In the genomic region with DNA sequence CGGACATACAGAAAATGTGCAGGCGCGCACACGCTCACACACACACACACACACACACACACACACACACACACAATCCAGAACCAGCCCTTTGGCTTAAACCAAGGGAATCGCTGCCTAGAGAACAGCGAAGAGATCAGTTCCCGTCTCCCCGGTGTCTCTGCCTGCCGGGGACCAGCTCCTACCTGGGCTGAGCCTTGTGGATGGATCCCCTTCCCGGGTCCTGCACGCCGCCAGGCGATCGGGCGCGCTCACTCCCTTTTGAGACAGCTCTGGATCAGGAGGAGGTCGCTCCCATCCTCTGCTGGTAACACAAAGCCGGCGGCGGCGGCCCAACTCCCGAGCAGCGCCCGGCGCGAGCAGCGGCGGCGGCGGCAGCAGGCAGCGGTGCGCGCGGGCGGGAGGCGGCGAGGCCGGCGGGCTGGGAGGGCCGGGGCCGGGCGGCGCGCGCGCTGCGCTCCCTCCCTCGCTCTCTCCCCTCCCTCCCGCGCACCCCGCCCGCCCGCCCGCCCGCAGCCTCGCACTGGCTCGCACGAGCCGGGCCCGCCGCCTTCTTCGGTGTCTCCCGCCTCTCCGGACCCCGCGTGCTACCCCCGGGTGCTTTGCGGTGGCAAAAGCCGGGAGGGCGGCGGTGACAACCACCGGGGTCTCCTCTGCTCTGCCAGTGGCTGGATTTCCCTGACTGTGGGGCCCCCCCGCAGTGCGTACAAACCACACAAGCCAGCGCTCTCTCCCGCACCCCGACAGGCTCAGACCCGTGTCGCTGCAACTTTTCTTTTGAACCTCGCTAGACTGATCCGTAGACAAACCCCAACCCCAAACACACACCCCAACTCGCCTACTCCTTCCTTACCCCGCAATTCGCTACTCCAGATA, we compare ENCODE assay signal across 8 mouse cellular contexts.
DNase-seq lines count a peak whose midpoint lies in the region; ATAC-seq and TF ChIP-seq lines count a peak whose summit lies in the region.

No protein-coding gene starts in this region.

- H3K27ac ChIP-seq in embryonic facial prominence, embryonic 11.5 days (replicated peaks; ENCODE audit: low read depth, low read length): peak overlapping the region; percentile 31; the same call in 1 of the 2 replicates
- peak overlapping the region; percentile 76 for H3K27ac ChIP-seq in heart, adult 2 months
- H3K27ac ChIP-seq in limb, embryonic 12.5 days: peak overlapping the region; percentile 83
- H3K27ac ChIP-seq in midbrain, embryonic 13.5 days: peak overlapping the region; percentile 98
- peak overlapping the region; percentile 91 for H3K27ac ChIP-seq in stomach, embryonic 15.5 days

- no peaks in the 10 kb centered on the region for H3K4me1 ChIP-seq in erythroblast, embryonic 14.5 days (ENCODE audit: control insufficient read depth)
- no peaks in the 10 kb centered on the region for H3K4me1 ChIP-seq in embryonic facial prominence, embryonic 11.5 days (ENCODE audit: control insufficient read depth, insufficient read depth, low read length)
- H3K4me1 ChIP-seq in heart, adult 2 months (ENCODE audit: control insufficient read depth, insufficient read depth, low read length): peaks cover 8% of the 10 kb centered on the region
- peaks cover 25% of the 10 kb centered on the region for H3K4me1 ChIP-seq in limb, embryonic 12.5 days (replicated peaks)
- H3K4me1 ChIP-seq in midbrain, embryonic 13.5 days (replicated peaks): peaks cover 30% of the 10 kb centered on the region
- H3K4me1 ChIP-seq in stomach, embryonic 15.5 days: 0 out of 2 replicates have a peak, but pooled peaks cover 5% of the 10 kb centered on the region

- peaks cover 50% of the 10 kb centered on the region for H3K27me3 ChIP-seq in erythroblast, embryonic 14.5 days (ENCODE audit: control insufficient read depth)
- H3K27me3 ChIP-seq in embryonic facial prominence, embryonic 11.5 days (ENCODE audit: control insufficient read depth, insufficient read depth, low read length): peaks cover 19% of the 10 kb centered on the region
- 0 out of 2 replicates have a peak, but pooled peaks cover 3% of the 10 kb centered on the region for H3K27me3 ChIP-seq in heart, adult 2 months (ENCODE audit: control insufficient read depth, insufficient read depth, low read length)
- peaks cover 31% of the 10 kb centered on the region for H3K27me3 ChIP-seq in limb, embryonic 12.5 days
- H3K27me3 ChIP-seq in midbrain, embryonic 13.5 days: peaks cover 30% of the 10 kb centered on the region
- peaks cover 14% of the 10 kb centered on the region; the same call in 1 of the 2 replicates for H3K27me3 ChIP-seq in stomach, embryonic 15.5 days (replicated peaks)

- intact Hi-C loops in heart, adult 2 months (cut with DNase I): loop anchor here (2.0 to 10.0 kb wide), 3 partner anchors 67 to 195 kb away; no protein-coding TSS in a partner anchor

- H3K4me2 ChIP-seq in embryonic facial prominence, embryonic 11.5 days (ENCODE audit: low read depth, low read length): peak overlapping the region; percentile 98
- peak overlapping the region; percentile 94 for H3K4me2 ChIP-seq in limb, embryonic 12.5 days
- H3K4me2 ChIP-seq in midbrain, embryonic 13.5 days (replicated peaks): peak overlapping the region; percentile 83
- peak overlapping the region; percentile 94 for H3K4me2 ChIP-seq in stomach, embryonic 15.5 days

- TF ChIP-seq POLR2A in heart, adult 2 months (IDR thresholded peaks at IDR 0.05; ENCODE audit: insufficient read depth, low read depth, low read length): no peak

- H3K79me2 ChIP-seq in heart, adult 2 months (replicated peaks; ENCODE audit: control insufficient read depth, insufficient read depth, low read length): 0 out of 2 replicates have a peak, but pooled peaks cover 1% of the 10 kb centered on the region

- no peaks in the 10 kb centered on the region for H3K36me3 ChIP-seq in erythroblast, embryonic 14.5 days (ENCODE audit: control insufficient read depth)
- no peaks in the 10 kb centered on the region for H3K36me3 ChIP-seq in embryonic facial prominence, embryonic 11.5 days (replicated peaks; ENCODE audit: control insufficient read depth, insufficient read depth, low read depth, low read length)
- peaks cover 15% of the 10 kb centered on the region for H3K36me3 ChIP-seq in heart, adult 2 months (ENCODE audit: control insufficient read depth, insufficient read depth, low read length)
- H3K36me3 ChIP-seq in limb, embryonic 12.5 days: no peaks in the 10 kb centered on the region
- H3K36me3 ChIP-seq in midbrain, embryonic 13.5 days: no peaks in the 10 kb centered on the region
- H3K36me3 ChIP-seq in stomach, embryonic 15.5 days: no peaks in the 10 kb centered on the region

- H3K4me3 ChIP-seq in erythroblast, embryonic 14.5 days (replicated peaks): peak overlapping the region; percentile 46
- peak overlapping the region; percentile 60 for H3K4me3 ChIP-seq in embryonic facial prominence, embryonic 11.5 days (ENCODE audit: low read depth, low read length)
- H3K4me3 ChIP-seq in heart, adult 2 months: peak overlapping the region; percentile 60
- H3K4me3 ChIP-seq in limb, embryonic 12.5 days (replicated peaks): peak overlapping the region; percentile 70
- peak overlapping the region; percentile 73 for H3K4me3 ChIP-seq in midbrain, embryonic 13.5 days (replicated peaks)
- peak overlapping the region; percentile 70 for H3K4me3 ChIP-seq in stomach, embryonic 15.5 days (replicated peaks)

- peak; percentile 74 for DNase-seq in embryonic facial prominence, embryonic 11.5 days (ENCODE audit: low spot score)
- peak; percentile 78 for DNase-seq in heart, adult 2 months
- DNase-seq in kidney, adult 8-10 months: peak; percentile 6 to 30

- H3K9ac ChIP-seq in embryonic facial prominence, embryonic 11.5 days (replicated peaks; ENCODE audit: low read length): peak overlapping the region; percentile 79
- peak overlapping the region; percentile 92 for H3K9ac ChIP-seq in heart, adult 2 months (ENCODE audit: low read depth, low read length)
- H3K9ac ChIP-seq in limb, embryonic 12.5 days (replicated peaks): peak overlapping the region; percentile 84
- H3K9ac ChIP-seq in midbrain, embryonic 13.5 days (replicated peaks): peak overlapping the region; percentile 92
- peak overlapping the region; percentile 87 for H3K9ac ChIP-seq in stomach, embryonic 15.5 days

- H3K9me3 ChIP-seq in erythroblast, embryonic 14.5 days (ENCODE audit: control insufficient read depth, low read length): no peaks in the 10 kb centered on the region
- no peaks in the 10 kb centered on the region for H3K9me3 ChIP-seq in embryonic facial prominence, embryonic 11.5 days (replicated peaks; ENCODE audit: control insufficient read depth, low read length)
- H3K9me3 ChIP-seq in limb, embryonic 12.5 days: no peaks in the 10 kb centered on the region
- H3K9me3 ChIP-seq in midbrain, embryonic 13.5 days: no peaks in the 10 kb centered on the region
- no peaks in the 10 kb centered on the region for H3K9me3 ChIP-seq in stomach, embryonic 15.5 days

- no peak for TF ChIP-seq EP300 in heart, adult 2 months (IDR thresholded peaks at IDR 0.05; ENCODE audit: insufficient read depth, low read depth, low read length)

- no peak for ATAC-seq in erythroblast, adult 5-6 weeks (replicated peaks; ENCODE audit: low FRiP score, poor library complexity, severe bottlenecking)
- ATAC-seq in embryonic facial prominence, embryonic 11.5 days (replicated peaks; ENCODE audit: insufficient number of reproducible peaks, low FRiP score, low TSS enrichment, low read depth): peak; percentile 75
- peak; percentile 78 for ATAC-seq in limb, embryonic 12.5 days (ENCODE audit: insufficient number of reproducible peaks, insufficient read depth, low FRiP score, low TSS enrichment, low read depth)
- ATAC-seq in midbrain, embryonic 13.5 days: peak; percentile 84
- peak; percentile 80 for ATAC-seq in stomach, embryonic 15.5 days (ENCODE audit: insufficient read depth, low FRiP score, low read depth)

- TF ChIP-seq CTCF in heart, adult 2 months (IDR thresholded peaks at IDR 0.05): no peak

- 0% methylated on average over 51 of the region's 84 CpGs for WGBS in embryonic facial prominence, embryonic 11.5 days
- WGBS in heart, adult 2 months: 1% methylated on average over 65 of the region's 84 CpGs
- WGBS in limb, embryonic 12.5 days: under 1% methylated on average over 63 of the region's 84 CpGs
- under 1% methylated on average over 61 of the region's 84 CpGs for whole genome bisulfite sequencing in midbrain, embryonic 13.5 days
- WGBS in stomach, embryonic 15.5 days: under 1% methylated on average over 60 of the region's 84 CpGs

Comparison
In these comparisons a context has a peak if more than half of its experiments do, and no peak if none do; other contexts are left out.
1. DNase-seq: peak in every context shown above with its lines; median percentile 78 in heart, adult 2 months; 74 in embryonic facial prominence, embryonic 11.5 days; 18 in kidney, adult 8-10 months.
2. H3K27ac ChIP-seq: peak in every context shown above with its lines; median percentile 98 in midbrain, embryonic 13.5 days; 91 in stomach, embryonic 15.5 days; 83 in limb, embryonic 12.5 days; 76 in heart, adult 2 months; 31 in embryonic facial prominence, embryonic 11.5 days.